Mouse (Mus musculus): ENCODE results near the gene Olfr71. TPM values are rescaled to one million over a fixed set of nuclear protein-coding genes. Genes with fewer than 3 reads are reported as not detected.

Olfr71 gene
- polyA plus RNA-seq, 1 experiment = not detected

- peaks cover 20% of the 10 kb centered on the region; the same call in 1 of the 2 replicates for H3K4me1 ChIP-seq (ENCODE audit: control insufficient read depth, insufficient read depth, insufficient read length, low read length)
- H3K27me3 ChIP-seq (ENCODE audit: control insufficient read depth, insufficient read depth, low read length) = no peaks in the 10 kb centered on the region
- H3K36me3 ChIP-seq (ENCODE audit: control insufficient read depth, insufficient read depth, low read length) = no peaks in the 10 kb centered on the region
- peak overlapping the region; percentile 91 for H3K27ac ChIP-seq (ENCODE audit: insufficient read depth, low read depth, low read length)
- WGBS = 61% methylated on average over 7 of the region's 7 CpGs
- no peak for TF ChIP-seq POLR2A (IDR thresholded peaks at IDR 0.05; ENCODE audit: low read depth, low read length)
- no peak for TF ChIP-seq CTCF (IDR thresholded peaks at IDR 0.05; ENCODE audit: extremely low read depth, insufficient read length, insufficient replicate concordance, low read depth, low read length)
- H3K4me3 ChIP-seq (ENCODE audit: low read depth, low read length) = no peak overlapping the region
Measured at GRCm38 (mm10) chr4:43727718-43728575, 17.9 kb upstream of the Olfr71 start.

- no peak for TF ChIP-seq POLR2A (IDR thresholded peaks at IDR 0.05; ENCODE audit: low read depth, low read length)
- no peak for TF ChIP-seq CTCF (IDR thresholded peaks at IDR 0.05; ENCODE audit: extremely low read depth, insufficient read length, insufficient replicate concordance, low read depth, low read length)
- H3K36me3 ChIP-seq (ENCODE audit: control insufficient read depth, insufficient read depth, low read length) = no peaks in the 10 kb centered on the region
- H3K4me3 ChIP-seq (ENCODE audit: low read depth, low read length) = no peak within 1 kb of the TSS
- 31% methylated on average over 3 of the region's 3 CpGs for WGBS
- peak within 1 kb of the TSS; percentile 91 for H3K27ac ChIP-seq (ENCODE audit: insufficient read depth, low read depth, low read length)
- no peaks in the 10 kb centered on the region for H3K27me3 ChIP-seq (ENCODE audit: control insufficient read depth, insufficient read depth, low read length)
- H3K4me1 ChIP-seq (ENCODE audit: control insufficient read depth, insufficient read depth, insufficient read length, low read length) = peaks cover 20% of the 10 kb centered on the region; the same call in 1 of the 2 replicates
Measured at GRCm38 (mm10) chr4:43726995-43727394, 16.9 kb upstream of the Olfr71 start, which contains the start of gene Hrct1. Gene Hrct1 (plus strand): TSS chr4:43727188.

- 40% methylated on average over 12 of the region's 12 CpGs for WGBS
- peak overlapping the region; percentile 81 for H3K27ac ChIP-seq (ENCODE audit: insufficient read depth, low read depth, low read length)
Measured at GRCm38 (mm10) chr4:43726228-43726993, 16.4 kb upstream of the Olfr71 start.

GRCm38 (mm10) chr4:43724764-43725163, 14.7 kb upstream of the Olfr71 start:
- Histone ChIP-seq H3K4me3 (ENCODE audit: low read depth, low read length) (no peak overlapping the region), H3K27me3 (ENCODE audit: control insufficient read depth, insufficient read depth, low read length) (no peaks in the 10 kb centered on the region), H3K36me3 (ENCODE audit: control insufficient read depth, insufficient read depth, low read length) (no peaks in the 10 kb centered on the region), H3K27ac (ENCODE audit: insufficient read depth, low read depth, low read length) (no peak overlapping the region), H3K4me1 (ENCODE audit: control insufficient read depth, insufficient read depth, insufficient read length, low read length) (peaks cover 20% of the 10 kb centered on the region; the same call in 1 of the 2 replicates)
- no peak for TF ChIP-seq POLR2A (IDR thresholded peaks at IDR 0.05; ENCODE audit: low read depth, low read length)
- TF ChIP-seq CTCF (IDR thresholded peaks at IDR 0.05; ENCODE audit: extremely low read depth, insufficient read length, insufficient replicate concordance, low read depth, low read length) = no peak
- 13% methylated on average over 1 of the region's 1 CpGs for WGBS

More at GRCm38 (mm10) chr4:43726228-43726993, 16.4 kb upstream of the Olfr71 start:
- Histone ChIP-seq H3K4me1 (ENCODE audit: control insufficient read depth, insufficient read depth, insufficient read length, low read length) (peaks cover 20% of the 10 kb centered on the region; the same call in 1 of the 2 replicates), H3K27me3 (ENCODE audit: control insufficient read depth, insufficient read depth, low read length) (no peaks in the 10 kb centered on the region), H3K36me3 (ENCODE audit: control insufficient read depth, insufficient read depth, low read length) (no peaks in the 10 kb centered on the region), H3K4me3 (ENCODE audit: low read depth, low read length) (no peak overlapping the region)
- no peak for TF ChIP-seq CTCF (IDR thresholded peaks at IDR 0.05; ENCODE audit: extremely low read depth, insufficient read length, insufficient replicate concordance, low read depth, low read length)
- no peak for TF ChIP-seq POLR2A (IDR thresholded peaks at IDR 0.05; ENCODE audit: low read depth, low read length)

GRCm38 (mm10) chr4:43722191-43722590, 12.1 kb upstream of the Olfr71 start:
- no peak overlapping the region for H3K4me3 ChIP-seq (ENCODE audit: low read depth, low read length)
- 80% methylated on average over 4 of the region's 4 CpGs for WGBS
- no peaks in the 10 kb centered on the region for H3K36me3 ChIP-seq (ENCODE audit: control insufficient read depth, insufficient read depth, low read length)
- H3K4me1 ChIP-seq (ENCODE audit: control insufficient read depth, insufficient read depth, insufficient read length, low read length) = peaks cover 8% of the 10 kb centered on the region; the same call in 1 of the 2 replicates
- no peak for TF ChIP-seq CTCF (IDR thresholded peaks at IDR 0.05; ENCODE audit: extremely low read depth, insufficient read length, insufficient replicate concordance, low read depth, low read length)
- TF ChIP-seq POLR2A (IDR thresholded peaks at IDR 0.05; ENCODE audit: low read depth, low read length) = no peak
- H3K27me3 ChIP-seq (ENCODE audit: control insufficient read depth, insufficient read depth, low read length) = no peaks in the 10 kb centered on the region
- no peak overlapping the region for H3K27ac ChIP-seq (ENCODE audit: insufficient read depth, low read depth, low read length)

- Histone ChIP-seq H3K36me3 (ENCODE audit: control insufficient read depth, insufficient read depth, low read length) (no peaks in the 10 kb centered on the region), H3K27ac (ENCODE audit: insufficient read depth, low read depth, low read length) (no peak overlapping the region), H3K27me3 (ENCODE audit: control insufficient read depth, insufficient read depth, low read length) (no peaks in the 10 kb centered on the region), H3K4me3 (ENCODE audit: low read depth, low read length) (no peak overlapping the region), H3K4me1 (ENCODE audit: control insufficient read depth, insufficient read depth, insufficient read length, low read length) (no peaks in the 10 kb centered on the region)
- no peak for TF ChIP-seq CTCF (IDR thresholded peaks at IDR 0.05; ENCODE audit: extremely low read depth, insufficient read length, insufficient replicate concordance, low read depth, low read length)
- TF ChIP-seq POLR2A (IDR thresholded peaks at IDR 0.05; ENCODE audit: low read depth, low read length) = no peak
- WGBS = 39% methylated on average over 15 of the region's 16 CpGs
Measured at GRCm38 (mm10) chr4:43720491-43721228, 10.6 kb upstream of the Olfr71 start.

All from small intestine, adult 2 months (tissue).